Mouse (Mus musculus) forebrain, embryonic 14.5 days (tissue): ENCODE results near the gene Ccs. TPM values are rescaled to one million over a fixed set of nuclear protein-coding genes. Genes with fewer than 3 reads are reported as not detected.
"Not testable (repeated sequence)": the region's sequence is repeated elsewhere in the genome, so short reads cannot be mapped to it uniquely, and the experiment has no call there.

ENCODE experiments used
- ATAC-seq: fragments of 200-750 bp; cut with Nextera tagmentation; 2 replicates; pipeline ENCODE4 v1.8.0; 2017; ENCODE audit warnings: mild to moderate bottlenecking, moderate library complexity
- DNase-seq: peaks from one replicate; pipeline ENCODE4 v3.0.0-alpha.2; 2015; ENCODE audit warnings: low spot score
- H3K27ac ChIP-seq: fragments of 300-500 bp; sonication (generic); 2 replicates; pipeline ENCODE4 v1.5.1; 2014; ENCODE audit warnings: low read depth, mild to moderate bottlenecking, control low read depth, low read length, moderate library complexity
- H3K27me3 ChIP-seq: fragments of 300-500 bp; sonication (generic); replicated peaks from 2 replicates; pipeline ENCODE4 v1.6.1; 2014; ENCODE audit warnings: low read length, control low read depth, mixed read lengths; ENCODE audit not compliant: control insufficient read depth, insufficient read depth
- H3K36me3 ChIP-seq: fragments of 300-500 bp; sonication (generic); 2 replicates; pipeline ENCODE4 v1.6.1; 2014; ENCODE audit warnings: low read length, control low read depth; ENCODE audit not compliant: control insufficient read depth, insufficient read depth
- H3K4me1 ChIP-seq: fragments of 300-500 bp; sonication (generic); 2 replicates; pipeline ENCODE4 v1.6.1; 2014; ENCODE audit warnings: antibody characterized with exemption, low read length, control low read depth; ENCODE audit not compliant: control insufficient read depth, insufficient read depth
- H3K4me2 ChIP-seq: fragments of 300-500 bp; sonication (generic); 2 replicates; pipeline ENCODE4 v1.6.1; 2014; ENCODE audit warnings: mild to moderate bottlenecking, control low read depth, low read length
- H3K4me3 ChIP-seq: fragments of 300-500 bp; sonication (generic); 2 replicates; pipeline ENCODE4 v1.5.1; 2014; ENCODE audit warnings: low read depth, low read length, control low read depth
- H3K9ac ChIP-seq: fragments of 300-500 bp; sonication (generic); 2 replicates; pipeline ENCODE4 v1.6.1; 2014; ENCODE audit warnings: mild to moderate bottlenecking, low read length, control low read depth, moderate library complexity
- H3K9me3 ChIP-seq: fragments of 300-500 bp; sonication (generic); replicated peaks from 2 replicates; pipeline ENCODE4 v1.6.1; 2016; ENCODE audit warnings: low read length, control low read depth, mixed read lengths; ENCODE audit not compliant: control insufficient read depth
- WGBS: fragments of 180-500 bp; shearing (Covaris S2); extraction: QIAGEN DNeasy Blood & Tissue Kit; methylation state at CpG from one replicate; pipeline ENCODE4 v1.1.7; 2014; 5-methylcytosine and 5-hydroxymethylcytosine counted together
- polyA plus RNA-seq: library from polyadenylated mRNA; unstranded; fragments of >200 nt; fragmentation: Nextera tagmentation; extraction: Ambion mirVana; gene quantifications from 2 replicates; pipeline ENCODE4 v1.2.1, GENCODE M21; 2014

Gene Ccs
- polyA plus RNA-seq = 34.3 and 40.1 TPM in 2 replicates

DNA sequence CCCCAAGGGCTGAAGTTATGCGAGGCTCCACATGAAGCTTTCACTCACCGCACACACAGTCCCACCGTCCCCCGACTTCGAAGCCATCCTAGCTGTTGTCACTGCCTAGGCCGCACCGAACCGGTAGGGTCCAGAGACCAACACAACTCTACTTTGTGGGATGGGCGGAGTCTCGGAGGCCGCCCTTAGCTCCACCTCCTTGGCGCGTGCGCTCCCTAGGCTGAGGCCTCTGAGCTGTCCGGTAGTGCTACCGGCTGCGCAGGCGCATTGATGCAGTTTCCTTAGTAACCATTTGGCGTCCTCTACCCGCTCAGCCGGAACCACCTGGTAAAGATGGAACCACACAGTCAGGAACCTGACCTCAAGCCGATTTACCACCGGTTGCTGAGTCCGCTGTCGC lies at the start of gene Ccs, which contains the start of gene Ccdc87:
Ccs (minus strand) TSS at position 184 of the 400 bp plus-strand sequence.
Ccdc87 (plus strand) TSS at position 218 of the 400 bp plus-strand sequence.
- no peaks in the 10 kb centered on the region for H3K36me3 ChIP-seq
- H3K27ac ChIP-seq = no peak within 1 kb of the TSS
- H3K9ac ChIP-seq = peak within 1 kb of the TSS; percentile 72
- under 1% methylated on average over 25 of the region's 25 CpGs for WGBS
- H3K4me2 ChIP-seq = peak within 1 kb of the TSS; percentile 96
- DNase-seq = peak; percentile 97
- no peaks in the 10 kb centered on the region for H3K9me3 ChIP-seq
- H3K27me3 ChIP-seq = peaks cover 14% of the 10 kb centered on the region; the same call in 1 of the 2 replicates
- ATAC-seq = peak; percentile 99
- H3K4me3 ChIP-seq = peak within 1 kb of the TSS; percentile 53
- H3K4me1 ChIP-seq = peaks cover 9% of the 10 kb centered on the region

DNA sequence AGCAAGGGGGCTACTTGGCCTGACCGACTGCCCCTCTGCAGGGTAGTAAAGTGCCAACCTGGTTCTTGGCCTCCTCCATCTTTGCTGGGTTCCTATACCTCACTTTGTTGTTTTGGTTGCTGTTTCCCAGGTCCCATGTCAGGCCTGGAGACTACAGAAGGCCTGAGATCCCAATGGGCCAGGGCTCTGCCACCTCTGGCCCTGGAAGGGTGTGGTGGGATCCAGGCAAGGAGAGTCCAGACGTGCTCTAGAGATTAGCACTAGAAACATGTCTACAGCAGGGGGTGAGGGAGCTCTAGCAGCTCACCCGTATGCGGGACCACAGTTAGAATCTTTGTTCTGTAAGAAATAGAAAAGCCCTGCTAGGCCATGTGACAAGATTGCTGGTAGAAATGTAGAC lies 44.8 kb upstream of the Ccs start:
- H3K4me1 ChIP-seq = no peaks in the 10 kb centered on the region
- no peak for DNase-seq
- no peaks in the 10 kb centered on the region for H3K9me3 ChIP-seq
- 79% methylated on average over 4 of the region's 4 CpGs for WGBS
- no peak overlapping the region for H3K27ac ChIP-seq
- ATAC-seq = no peak
- H3K27me3 ChIP-seq = no peaks in the 10 kb centered on the region
- H3K9ac ChIP-seq = no peak overlapping the region
- no peak overlapping the region for H3K4me3 ChIP-seq
- H3K36me3 ChIP-seq = no peaks in the 10 kb centered on the region
- H3K4me2 ChIP-seq = no peak overlapping the region

DNA sequence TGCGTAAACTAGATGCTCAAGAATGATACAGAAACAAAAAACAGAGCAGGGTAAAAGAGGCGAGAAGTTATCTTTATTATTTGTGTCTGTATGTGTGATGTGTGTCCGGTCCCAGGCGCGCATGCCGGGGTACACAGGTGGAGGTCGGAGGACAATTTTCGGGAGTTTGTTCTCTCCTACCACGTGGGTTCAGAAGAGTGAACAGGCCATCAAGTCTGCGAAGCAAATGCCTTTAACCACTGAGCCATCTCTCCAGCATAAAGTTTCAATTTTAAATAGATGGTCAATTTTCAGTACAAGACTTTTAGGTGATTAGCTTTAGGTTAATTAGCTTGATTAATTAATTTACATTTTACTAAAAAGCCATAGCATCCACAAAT lies 40.2 kb upstream of the Ccs start:
- H3K4me3 ChIP-seq = peak overlapping the region; percentile 89
- H3K9ac ChIP-seq = peak overlapping the region; percentile 93
- H3K27ac ChIP-seq = no peak overlapping the region
- 66% methylated on average over 10 of the region's 10 CpGs for WGBS
- no peak for ATAC-seq
- no peaks in the 10 kb centered on the region for H3K27me3 ChIP-seq
- H3K4me1 ChIP-seq = peaks cover 7% of the 10 kb centered on the region
- no peaks in the 10 kb centered on the region for H3K9me3 ChIP-seq
- peak overlapping the region; percentile 65 for H3K4me2 ChIP-seq
- DNase-seq = no peak
- H3K36me3 ChIP-seq = no peaks in the 10 kb centered on the region

DNA sequence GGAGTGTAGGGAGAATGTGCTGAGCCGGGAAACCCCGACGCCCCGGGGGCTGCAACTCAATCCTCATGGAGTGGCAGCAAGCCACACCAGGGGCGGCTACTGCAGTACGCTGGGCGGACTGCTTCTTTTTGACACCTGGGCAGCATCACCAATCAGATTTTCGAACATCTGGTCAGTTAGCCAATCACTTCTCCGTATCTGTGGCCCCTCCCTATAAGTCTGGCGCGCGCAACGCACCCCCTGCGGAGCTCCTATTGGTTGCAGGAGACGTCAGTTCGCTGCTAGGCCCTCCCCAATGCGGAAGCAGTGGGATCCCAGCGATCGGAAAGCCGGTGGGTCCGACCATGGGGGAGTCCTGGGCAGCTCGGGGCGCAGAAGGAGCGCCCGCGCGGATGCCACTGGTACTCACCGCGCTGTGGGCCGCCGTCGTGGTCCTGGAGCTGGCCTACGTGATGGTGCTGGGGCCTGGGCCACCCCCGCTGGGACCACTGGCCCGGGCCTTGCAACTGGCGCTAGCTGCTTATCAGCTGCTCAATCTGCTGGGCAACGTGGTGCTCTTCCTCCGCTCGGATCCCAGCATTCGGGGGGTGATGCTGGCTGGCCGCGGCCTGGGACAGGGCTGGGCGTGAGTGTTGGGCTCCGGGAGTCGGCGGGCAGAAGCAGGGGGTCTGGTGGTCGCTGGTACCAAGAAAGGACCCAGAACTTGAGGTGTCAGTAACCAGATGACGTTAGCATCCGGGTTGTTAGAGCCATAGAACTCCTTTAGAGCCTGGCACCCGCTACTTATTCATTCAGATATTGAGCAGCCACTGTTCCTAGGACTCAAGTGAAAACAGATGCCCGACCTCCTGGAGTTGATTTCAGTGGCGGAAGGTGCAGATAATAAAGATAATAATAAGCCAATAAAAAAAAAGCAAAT lies 39.5 kb upstream of the Ccs start, which contains the start of gene Zdhhc24:
Zdhhc24 (plus strand) TSS at position 264 of the 919 bp plus-strand sequence.
- H3K4me2 ChIP-seq = peak within 1 kb of the TSS; percentile 65
- WGBS = 2% methylated on average over 52 of the region's 52 CpGs
- ATAC-seq = peak; percentile 99
- peaks cover 7% of the 10 kb centered on the region for H3K4me1 ChIP-seq
- peak; percentile 97 for DNase-seq
- no peaks in the 10 kb centered on the region for H3K36me3 ChIP-seq
- H3K27me3 ChIP-seq = no peaks in the 10 kb centered on the region
- no peaks in the 10 kb centered on the region for H3K9me3 ChIP-seq
- H3K27ac ChIP-seq = 0 out of 2 replicates have a peak within 1 kb of the TSS, but pooled peaks have one; percentile 16
- H3K9ac ChIP-seq = peak within 1 kb of the TSS; percentile 93
- peak within 1 kb of the TSS; percentile 89 for H3K4me3 ChIP-seq

DNA sequence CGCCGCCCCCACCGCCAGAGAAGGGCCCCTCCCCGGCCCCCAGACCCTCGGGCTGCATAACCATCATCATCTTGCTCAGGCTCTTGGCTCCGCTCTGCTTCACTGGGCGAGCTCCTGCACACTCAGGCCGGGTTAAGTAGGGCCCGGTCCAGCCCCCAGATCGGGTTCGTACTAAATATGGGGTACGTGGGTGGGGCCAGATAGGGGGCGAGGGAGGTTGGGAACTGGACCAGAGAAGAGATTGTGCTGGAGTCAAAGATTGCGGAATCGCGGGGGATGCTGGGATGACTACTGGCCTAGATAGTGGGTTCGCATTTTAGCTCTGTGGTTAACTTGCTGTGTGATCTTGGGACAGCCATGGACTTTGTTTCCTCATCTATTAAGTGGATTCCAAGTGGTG lies 38.7 kb upstream of the Ccs start, which contains the start of gene Actn3:
Actn3 (minus strand) TSS at position 125 of the 400 bp plus-strand sequence.
- 5% methylated on average over 17 of the region's 17 CpGs for WGBS
- no peaks in the 10 kb centered on the region for H3K36me3 ChIP-seq
- no peaks in the 10 kb centered on the region for H3K27me3 ChIP-seq
- H3K4me3 ChIP-seq = peak within 1 kb of the TSS; percentile 89
- H3K4me2 ChIP-seq = peak within 1 kb of the TSS; percentile 65
- ATAC-seq (no peak), DNase-seq (no peak)
- no peaks in the 10 kb centered on the region for H3K9me3 ChIP-seq
- peak within 1 kb of the TSS; percentile 93 for H3K9ac ChIP-seq
- 0 out of 2 replicates have a peak within 1 kb of the TSS, but pooled peaks have one; percentile 16 for H3K27ac ChIP-seq
- H3K4me1 ChIP-seq = peaks cover 7% of the 10 kb centered on the region

DNA sequence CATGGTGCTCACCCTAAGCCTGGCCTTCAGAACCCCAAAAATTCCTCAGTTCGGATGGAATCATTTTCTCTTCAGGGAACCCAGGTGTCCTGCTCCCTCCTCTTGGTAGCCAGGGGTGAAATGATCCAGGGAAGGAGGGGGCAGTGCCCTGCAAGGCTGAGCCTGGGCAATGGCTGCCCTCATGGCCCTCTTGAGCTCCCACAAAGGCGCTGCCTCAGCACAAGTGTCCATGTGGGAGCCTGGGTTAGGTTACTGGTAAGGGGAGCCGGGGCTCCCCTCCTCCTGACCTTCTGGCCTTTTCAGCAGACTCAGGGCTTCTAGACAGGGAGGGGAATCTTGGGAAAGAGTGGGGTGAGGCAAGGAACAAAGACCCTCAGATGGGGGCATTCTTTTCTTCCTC lies 37.6 kb upstream of the Ccs start:
- no peaks in the 10 kb centered on the region for H3K9me3 ChIP-seq
- H3K4me1 ChIP-seq = peaks cover 7% of the 10 kb centered on the region
- WGBS = 74% methylated on average over 3 of the region's 3 CpGs
- H3K27ac ChIP-seq = no peak overlapping the region
- H3K4me2 ChIP-seq = no peak overlapping the region
- no peak for ATAC-seq
- H3K27me3 ChIP-seq = no peaks in the 10 kb centered on the region
- no peaks in the 10 kb centered on the region for H3K36me3 ChIP-seq
- no peak for DNase-seq
- no peak overlapping the region for H3K4me3 ChIP-seq
- H3K9ac ChIP-seq = no peak overlapping the region

DNA sequence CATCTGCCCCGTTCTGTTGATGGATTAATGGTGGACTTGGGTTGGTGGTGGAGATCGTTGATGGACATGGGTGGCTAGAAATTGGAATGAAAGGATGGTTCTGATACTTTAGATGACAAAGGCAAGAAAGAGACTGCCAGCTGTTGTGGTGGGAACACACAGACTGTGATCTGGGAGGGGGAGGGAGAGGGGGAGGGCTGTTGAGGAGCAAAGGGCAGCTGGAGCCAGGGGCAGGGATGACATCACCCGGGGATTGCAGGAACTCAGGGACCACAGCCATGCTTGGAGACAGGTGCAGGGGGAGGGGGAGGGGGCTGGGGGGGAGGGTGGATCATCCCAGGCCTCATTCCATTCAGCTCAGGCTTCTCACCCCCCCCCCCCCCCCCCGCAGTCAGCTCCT lies 37.1 kb upstream of the Ccs start:
- no peak for ATAC-seq
- no peak overlapping the region for H3K9ac ChIP-seq
- no peaks in the 10 kb centered on the region for H3K9me3 ChIP-seq

DNA sequence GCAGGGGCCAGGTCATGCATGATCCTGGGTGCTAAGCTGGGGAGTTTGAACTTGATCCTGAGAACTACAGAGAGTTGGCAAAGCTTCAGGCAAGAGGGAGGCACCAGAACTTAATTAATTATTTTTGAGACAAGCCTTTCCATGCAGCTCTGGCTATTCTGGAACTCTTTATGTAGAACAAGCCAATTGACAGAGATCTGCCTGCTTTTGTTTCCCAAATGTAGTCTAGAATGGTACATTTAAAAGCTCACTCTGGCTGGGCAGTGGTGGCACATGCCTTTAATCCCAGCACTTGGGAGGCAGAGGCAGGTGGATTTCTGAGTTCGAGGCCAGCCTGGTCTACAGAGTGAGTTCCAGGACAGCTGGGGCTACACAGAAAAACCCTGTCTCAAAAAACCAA lies 35.5 kb upstream of the Ccs start:
- not testable (repeated sequence) for H3K9me3 ChIP-seq, H3K4me3 ChIP-seq, DNase-seq, H3K4me2 ChIP-seq, ATAC-seq, H3K27ac ChIP-seq, H3K36me3 ChIP-seq, H3K27me3 ChIP-seq, H3K4me1 ChIP-seq, H3K9ac ChIP-seq
- WGBS = 100% methylated on average over 1 of the region's 1 CpGs

More for the DNA sequence above, 37.1 kb upstream of the Ccs start:
- WGBS = 64% methylated on average over 3 of the region's 4 CpGs
- Histone ChIP-seq H3K4me2 (no peak overlapping the region), H3K27ac (no peak overlapping the region), H3K36me3 (no peaks in the 10 kb centered on the region), H3K4me1 (peaks cover 7% of the 10 kb centered on the region), H3K4me3 (no peak overlapping the region), H3K27me3 (no peaks in the 10 kb centered on the region)
- no peak for DNase-seq

DNA sequence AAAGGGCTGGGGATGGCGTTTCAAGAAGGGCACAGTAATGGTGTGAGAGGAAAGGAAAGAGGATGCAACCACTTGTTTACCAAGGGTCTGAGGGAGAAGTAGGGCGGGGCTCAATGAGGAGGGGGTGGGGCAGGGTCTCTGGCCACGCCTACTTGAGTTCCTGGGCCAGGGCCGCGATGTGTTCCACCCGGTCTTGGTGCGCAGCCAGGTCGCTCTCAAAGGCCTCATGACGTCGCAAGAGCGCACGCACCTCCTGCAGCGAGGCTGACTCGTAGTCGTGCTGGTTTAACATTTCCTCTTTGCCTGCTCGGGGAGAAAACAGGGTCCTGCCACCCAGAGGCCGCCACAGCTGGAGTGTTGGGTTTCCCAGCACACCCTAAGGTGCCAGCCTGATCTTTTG lies 26.0 kb upstream of the Ccs start:
- Histone ChIP-seq H3K9ac (no peak overlapping the region), H3K36me3 (no peaks in the 10 kb centered on the region), H3K27ac (no peak overlapping the region), H3K9me3 (no peaks in the 10 kb centered on the region), H3K4me1 (no peaks in the 10 kb centered on the region), H3K4me2 (peak overlapping the region; percentile 23; the same call in 1 of the 2 replicates), H3K4me3 (no peak overlapping the region), H3K27me3 (no peaks in the 10 kb centered on the region)
- ATAC-seq (no peak), DNase-seq (peak; percentile 46)
- 3% methylated on average over 17 of the region's 17 CpGs for WGBS
